Mouse (Mus musculus): ENCODE data around the gene Gm8300. TPM values are rescaled to one million over a fixed set of nuclear protein-coding genes. Genes with fewer than 3 reads are reported as not detected.
"Not testable (repeated sequence)": the region's sequence is repeated elsewhere in the genome, so short reads cannot be mapped to it uniquely, and the experiment has no call there.

Gene Gm8300
- polyA plus RNA-seq, 1 experiment from 2014 or later = not detected

- H3K27ac ChIP-seq; H3K4me3 ChIP-seq (replicated peaks); H3K9ac ChIP-seq; H3K27me3 ChIP-seq; ATAC-seq (ENCODE audit: low FRiP score); H3K4me2 ChIP-seq; H3K36me3 ChIP-seq (replicated peaks); H3K9me3 ChIP-seq; H3K4me1 ChIP-seq: not testable (repeated sequence)
- 90% methylated on average over 4 of the region's 4 CpGs for WGBS
These were observed 36.5 kb downstream of the Gm8300 start for GRCm38 (mm10) chr12:87550628-87551027.

Other genes starting within 250 kb of the Gm8300 start
- gene Vipas39, start 248.1 kb upstream of the Gm8300 start, polyA plus RNA-seq (2016; fragmentation: Nextera tagmentation; extraction: Ambion mirVana) = 59.7 and 62.0 TPM in 2 replicates
- gene Ahsa1, start 247.8 kb upstream of the Gm8300 start, polyA plus RNA-seq (2016; fragmentation: Nextera tagmentation; extraction: Ambion mirVana) = 204 and 205 TPM in 2 replicates
- 1.2 and 1.8 TPM in 2 replicates for gene Ism2, start 214.6 kb upstream of the Gm8300 start, polyA plus RNA-seq (2016; fragmentation: Nextera tagmentation; extraction: Ambion mirVana)
- 50.8 and 54.2 TPM in 2 replicates for gene Sptlc2, start 126.0 kb upstream of the Gm8300 start, polyA plus RNA-seq (2016; fragmentation: Nextera tagmentation; extraction: Ambion mirVana)
- 283 and 293 TPM in 2 replicates for gene Slirp, start 70.4 kb upstream of the Gm8300 start, polyA plus RNA-seq (2016; fragmentation: Nextera tagmentation; extraction: Ambion mirVana)
- 48.8 and 55.9 TPM in 2 replicates for gene Alkbh1, start 70.3 kb upstream of the Gm8300 start, polyA plus RNA-seq (2016; fragmentation: Nextera tagmentation; extraction: Ambion mirVana)
- 149 and 153 TPM in 2 replicates for gene Snw1, start 42.0 kb upstream of the Gm8300 start, polyA plus RNA-seq (2016; fragmentation: Nextera tagmentation; extraction: Ambion mirVana)
- not detected in 2 replicates for gene Gm5788, start 19.6 kb upstream of the Gm8300 start, polyA plus RNA-seq (2016; fragmentation: Nextera tagmentation; extraction: Ambion mirVana)
- not detected in 2 replicates for gene Oog1, start 88.4 kb downstream of the Gm8300 start, polyA plus RNA-seq (2016; fragmentation: Nextera tagmentation; extraction: Ambion mirVana)
- not detected in 2 replicates for gene Gm4027, start 104.6 kb downstream of the Gm8300 start, polyA plus RNA-seq (2016; fragmentation: Nextera tagmentation; extraction: Ambion mirVana)
- gene Gm16381, start 130.3 kb downstream of the Gm8300 start, polyA plus RNA-seq (2016; fragmentation: Nextera tagmentation; extraction: Ambion mirVana) = not detected in 2 replicates